Mouse (Mus musculus) fibroblast of lung, adult 2 months (primary cell): ENCODE results near the gene Cacna2d1.

Experiments
- DNase-seq: peaks from one replicate; pipeline ENCODE4 v3.0.0-alpha.2; 2011; ENCODE audit warnings: low read depth

The Cacna2d1 gene

GRCm38 (mm10) chr5:16293223-16293622 lies 358.7 kb downstream of the Cacna2d1 start:
- DNase-seq: no peak

- DNase-seq: no peak
Measured at GRCm38 (mm10) chr5:16293825-16294224, 359.3 kb downstream of the Cacna2d1 start.

- DNase-seq: no peak
Measured at GRCm38 (mm10) chr5:16294708-16295107, 360.2 kb downstream of the Cacna2d1 start.

GRCm38 (mm10) chr5:16297170-16297771 lies 362.8 kb downstream of the Cacna2d1 start:
- DNase-seq: peak; percentile 43

- no peak for DNase-seq
Measured at GRCm38 (mm10) chr5:16299631-16300030, 365.1 kb downstream of the Cacna2d1 start.

GRCm38 (mm10) chr5:16309168-16310006 lies 374.9 kb downstream of the Cacna2d1 start:
- peak; percentile 18 for DNase-seq

- DNase-seq: no peak
Measured at GRCm38 (mm10) chr5:16314242-16314641, 379.8 kb downstream of the Cacna2d1 start.

- DNase-seq: no peak
Measured at GRCm38 (mm10) chr5:16315983-16316390, 381.5 kb downstream of the Cacna2d1 start.

- no peak for DNase-seq
Measured at GRCm38 (mm10) chr5:16317680-16318242, 383.3 kb downstream of the Cacna2d1 start.

- no peak for DNase-seq
Measured at GRCm38 (mm10) chr5:16326610-16327009, 392.1 kb downstream of the Cacna2d1 start.

- no peak for DNase-seq
Measured at GRCm38 (mm10) chr5:16345393-16345792, 410.9 kb downstream of the Cacna2d1 start.

DNA sequence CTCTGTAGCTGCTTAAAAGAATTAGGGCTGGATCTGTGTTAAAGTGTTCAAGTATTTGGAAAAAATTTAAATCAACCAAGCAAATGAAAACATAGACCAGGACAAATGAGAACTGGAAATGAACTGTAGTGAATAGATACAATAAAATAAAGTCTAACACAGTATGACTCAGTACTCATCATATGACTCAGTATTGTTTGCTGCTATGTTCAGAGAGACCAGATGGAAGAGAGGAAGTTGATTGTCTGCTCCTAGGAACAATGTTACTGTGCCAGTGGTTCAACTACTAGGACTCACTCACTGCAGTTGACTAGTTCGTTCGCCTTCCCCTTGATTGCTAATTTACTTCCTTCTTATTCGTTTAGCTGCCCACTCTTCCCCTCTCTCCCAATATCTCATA lies 421.3 kb downstream of the Cacna2d1 start:
- no peak for DNase-seq

- DNase-seq: no peak
Measured at GRCm38 (mm10) chr5:16357709-16358108, 423.2 kb downstream of the Cacna2d1 start.

GRCm38 (mm10) chr5:16362076-16362475 lies 427.6 kb downstream of the Cacna2d1 start:
- no peak for DNase-seq

DNA sequence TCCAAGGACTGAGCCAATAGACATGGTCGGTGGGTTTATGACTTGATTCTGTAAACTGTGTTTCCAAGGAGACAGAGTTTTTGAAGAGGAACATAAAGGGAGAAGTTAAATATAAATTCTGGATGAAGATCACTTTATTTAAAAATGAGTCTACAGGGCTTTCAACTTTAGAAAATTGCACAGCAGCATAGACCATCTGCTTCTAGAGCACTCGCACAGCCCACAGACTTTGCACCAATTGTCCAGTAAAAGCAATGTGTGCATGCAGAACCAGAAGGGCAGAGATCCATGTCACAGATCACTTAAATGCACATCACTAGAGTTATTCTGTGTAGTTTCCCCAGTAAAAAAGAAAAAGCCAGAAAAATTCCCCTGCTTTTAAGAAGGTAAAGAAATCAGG lies 428.7 kb downstream of the Cacna2d1 start:
- DNase-seq: no peak

GRCm38 (mm10) chr5:16370706-16371105 lies 436.2 kb downstream of the Cacna2d1 start:
- DNase-seq: no peak

- DNase-seq: no peak
Measured at GRCm38 (mm10) chr5:16373966-16374365, 439.5 kb downstream of the Cacna2d1 start.

GRCm38 (mm10) chr5:16376329-16376908 lies 441.9 kb downstream of the Cacna2d1 start:
- DNase-seq: no peak

GRCm38 (mm10) chr5:16410011-16410410 lies 475.5 kb downstream of the Cacna2d1 start:
- DNase-seq: no peak

GRCm38 (mm10) chr5:16414693-16415092 lies 480.2 kb downstream of the Cacna2d1 start:
- DNase-seq: no peak

DNA sequence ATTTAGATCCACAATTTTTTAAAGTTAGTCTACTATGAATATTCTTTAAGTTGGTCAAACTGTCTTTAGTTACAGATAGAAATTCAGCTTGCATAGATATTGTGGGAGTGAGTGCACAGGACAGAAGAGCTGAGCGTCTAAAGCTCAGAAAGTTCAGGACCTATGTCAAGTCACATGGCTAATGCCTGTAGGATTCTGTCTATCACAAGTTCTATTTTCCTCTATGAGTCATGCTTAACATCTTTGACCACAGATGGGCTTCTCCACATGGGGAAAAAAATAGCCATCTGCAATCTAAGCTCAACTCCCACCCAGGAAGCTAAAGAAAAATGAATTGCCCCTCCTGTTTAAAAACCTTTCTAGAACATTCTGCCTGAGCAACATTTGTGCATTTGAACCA lies 483.5 kb downstream of the Cacna2d1 start:
- DNase-seq: no peak

DNA sequence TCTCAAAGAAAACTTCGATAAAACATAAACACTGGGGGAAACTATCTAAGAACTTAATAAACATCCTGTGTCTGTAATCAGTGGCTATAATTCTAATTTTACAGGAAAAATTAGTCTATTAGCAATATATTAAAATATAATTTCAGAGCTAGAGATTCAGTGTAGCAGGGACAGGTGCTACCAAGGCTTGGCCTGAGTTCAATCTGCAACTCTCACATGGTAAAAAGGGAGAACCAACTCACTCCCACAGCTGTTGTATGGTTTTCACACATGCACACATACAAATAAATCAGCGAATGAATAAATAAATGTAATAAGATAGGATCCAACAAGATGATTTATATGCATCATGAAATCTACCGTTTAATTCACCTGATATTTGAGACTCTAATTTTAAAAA lies 484.0 kb downstream of the Cacna2d1 start:
- DNase-seq: no peak
